Mouse (Mus musculus) erythroblast, embryonic 14.5 days (primary cell): Measurements from ENCODE around the gene Selenbp1.

Source experiments
- GATA1 ChIP-seq: IDR thresholded peaks from 2 replicates; pipeline ENCODE4 v1.6.1; 2012; ENCODE audit warnings: low read length, inconsistent platforms, mixed read lengths
- TAL1 ChIP-seq: IDR thresholded peaks from 3 replicates; pipeline ENCODE4 v1.6.1; 2012; ENCODE audit warnings: low read length, inconsistent platforms, mixed read lengths

- TF ChIP-seq GATA1 = no peak
- TF ChIP-seq TAL1 = no peak
These were observed 27.5 kb downstream of the Selenbp1 start for GRCm38 (mm10) chr3:94960322-94960721.
